Mouse (Mus musculus) lung, postnatal 4 days (tissue): ENCODE data around the gene Nfatc4.

ENCODE experiments used
- DNase-seq, 2 experiments: peaks; one replicate each; pipeline ENCODE4 v3.0.0; 2021

The Nfatc4 gene

GRCm38 (mm10) chr14:55822991-55823762 lies at the start of gene Nfatc4:
TSS of gene Nfatc4 (plus strand) at chr14:55823144.
- DNase-seq = peak; percentile 93 to 97

GRCm38 (mm10) chr14:55776711-55777110 lies 46.2 kb upstream of the Nfatc4 start:
- peak in 1 of 2 experiments; percentile 18 for DNase-seq

- peak in 1 of 2 experiments; percentile 8 for DNase-seq
These were observed 45.8 kb upstream of the Nfatc4 start for GRCm38 (mm10) chr14:55777176-55777575.

- DNase-seq = peak in 1 of 2 experiments; percentile 20
These were observed 45.1 kb upstream of the Nfatc4 start for GRCm38 (mm10) chr14:55777806-55778205.

GRCm38 (mm10) chr14:55778686-55779085 lies 44.3 kb upstream of the Nfatc4 start:
- peak in 1 of 2 experiments; percentile 19 for DNase-seq

- peak in 1 of 2 experiments; percentile 54 for DNase-seq
These were observed 43.3 kb upstream of the Nfatc4 start for GRCm38 (mm10) chr14:55779656-55780055.

- DNase-seq = peak; percentile 3 to 17
These were observed 42.2 kb upstream of the Nfatc4 start for GRCm38 (mm10) chr14:55780736-55781135.

- peak; percentile 68 to 80 for DNase-seq
These were observed 41.6 kb upstream of the Nfatc4 start for GRCm38 (mm10) chr14:55781310-55781709.

GRCm38 (mm10) chr14:55782361-55782960 lies 40.5 kb upstream of the Nfatc4 start:
- DNase-seq = peak in 1 of 2 experiments; percentile 16

- peak; percentile 40 for DNase-seq
These were observed 39.6 kb upstream of the Nfatc4 start for GRCm38 (mm10) chr14:55783171-55783957.

- peak; percentile 54 to 60 for DNase-seq
These were observed 39.0 kb upstream of the Nfatc4 start, which contains the start of gene Adcy4 for GRCm38 (mm10) chr14:55783958-55784235. TSS of gene Adcy4 (minus strand) at chr14:55784095.

- DNase-seq = peak; percentile 26 to 34
These were observed 37.7 kb upstream of the Nfatc4 start for GRCm38 (mm10) chr14:55785195-55785594.

- peak; percentile 5 to 21 for DNase-seq
These were observed 35.2 kb upstream of the Nfatc4 start for GRCm38 (mm10) chr14:55787731-55788130.

GRCm38 (mm10) chr14:55788256-55789050 lies 34.5 kb upstream of the Nfatc4 start, which contains the start of gene Ripk3:
TSS of gene Ripk3 (minus strand) at chr14:55788865.
- peak; percentile 58 to 71 for DNase-seq

- peak in 1 of 2 experiments; percentile 3 for DNase-seq
These were observed 29.5 kb upstream of the Nfatc4 start for GRCm38 (mm10) chr14:55793461-55793860.

GRCm38 (mm10) chr14:55793946-55794345 lies 29.0 kb upstream of the Nfatc4 start:
- DNase-seq = peak in 1 of 2 experiments; percentile 18

- peak; percentile 43 to 56 for DNase-seq
These were observed 27.4 kb upstream of the Nfatc4 start for GRCm38 (mm10) chr14:55795380-55796163.

GRCm38 (mm10) chr14:55814885-55815284 lies 8.1 kb upstream of the Nfatc4 start:
- peak; percentile 75 to 79 for DNase-seq

GRCm38 (mm10) chr14:55815310-55815751 lies 7.6 kb upstream of the Nfatc4 start:
- peak; percentile 79 to 85 for DNase-seq

- DNase-seq = peak in 1 of 2 experiments; percentile 3
These were observed 3.0 kb upstream of the Nfatc4 start for GRCm38 (mm10) chr14:55819845-55820405.

GRCm38 (mm10) chr14:55820576-55820975 lies 2.4 kb upstream of the Nfatc4 start:
- peak in 1 of 2 experiments; percentile 3 for DNase-seq
